Mouse (Mus musculus): Measurements from ENCODE around the gene Ly6g5c.

Ly6g5c gene

GRCm38 (mm10) chr17:35080710-35081109 is 27.4 kb upstream of the Ly6g5c start:
- in situ Hi-C loops (cut with MboI, MseI): no loop called here

GRCm38 (mm10) chr17:35082841-35083576 is 25.1 kb upstream of the Ly6g5c start:
- in situ Hi-C loops (cut with MboI, MseI): no loop called here

- in situ Hi-C loops (cut with MboI, MseI): no loop called here
Observed at GRCm38 (mm10) chr17:35083929-35084497, 24.1 kb upstream of the Ly6g5c start.

GRCm38 (mm10) chr17:35085208-35085865 is 22.7 kb upstream of the Ly6g5c start, which contains the start of gene Ly6g6f:
Ly6g6f (minus strand) TSS chr17:35085610.
- in situ Hi-C loops (cut with MboI, MseI): no loop called here

- in situ Hi-C loops (cut with MboI, MseI): no loop called here
Observed at GRCm38 (mm10) chr17:35088151-35088550, 19.9 kb upstream of the Ly6g5c start.

GRCm38 (mm10) chr17:35088825-35089644 is 19.0 kb upstream of the Ly6g5c start, which contains the start of gene Abhd16a:
Abhd16a (plus strand) TSS chr17:35089263.
- in situ Hi-C loops (cut with MboI, MseI): no loop called here

- in situ Hi-C loops (cut with MboI, MseI): no loop called here
Observed at GRCm38 (mm10) chr17:35090166-35090932, 17.7 kb upstream of the Ly6g5c start.

GRCm38 (mm10) chr17:35092403-35093198 is 15.5 kb upstream of the Ly6g5c start:
- in situ Hi-C loops (cut with MboI, MseI): no loop called here

GRCm38 (mm10) chr17:35094475-35095365 is 13.4 kb upstream of the Ly6g5c start:
- in situ Hi-C loops (cut with MboI, MseI): no loop called here

- in situ Hi-C loops (cut with MboI, MseI): no loop called here
Observed at GRCm38 (mm10) chr17:35096597-35096996, 11.5 kb upstream of the Ly6g5c start.

GRCm38 (mm10) chr17:35097164-35097655 is 10.9 kb upstream of the Ly6g5c start:
- in situ Hi-C loops (cut with MboI, MseI): no loop called here

- in situ Hi-C loops (cut with MboI, MseI): no loop called here
Observed at GRCm38 (mm10) chr17:35100196-35100765, 7.8 kb upstream of the Ly6g5c start.

- in situ Hi-C loops (cut with MboI, MseI): no loop called here
Observed at GRCm38 (mm10) chr17:35101161-35101560, 6.9 kb upstream of the Ly6g5c start.

- in situ Hi-C loops (cut with MboI, MseI): no loop called here
Observed at GRCm38 (mm10) chr17:35102299-35102698, 5.8 kb upstream of the Ly6g5c start.

- in situ Hi-C loops (cut with MboI, MseI): no loop called here
Observed at GRCm38 (mm10) chr17:35103221-35103690, 4.8 kb upstream of the Ly6g5c start.

GRCm38 (mm10) chr17:35104079-35104478 is 4.0 kb upstream of the Ly6g5c start:
- in situ Hi-C loops (cut with MboI, MseI): no loop called here

GRCm38 (mm10) chr17:35104754-35105153 is 3.3 kb upstream of the Ly6g5c start:
- in situ Hi-C loops (cut with MboI, MseI): loop anchor here (5.0 kb wide), 1 partner anchor 92 kb away; no protein-coding TSS in a partner anchor

- in situ Hi-C loops (cut with MboI, MseI): loop anchor here (5.0 kb wide), 1 partner anchor 94 kb away; no protein-coding TSS in a partner anchor
Observed at GRCm38 (mm10) chr17:35105740-35106389, 2.2 kb upstream of the Ly6g5c start.

Measured in regulatory T cell (primary cell).